Mouse (Mus musculus): ENCODE measurements at regions not wholly inside any gene's neighbourhood (a gene's known extent, or its start where the extent isn't known, plus 50 kb on each side); places are given as distances from the start of the nearest gene placed in this dataset.

DNA sequence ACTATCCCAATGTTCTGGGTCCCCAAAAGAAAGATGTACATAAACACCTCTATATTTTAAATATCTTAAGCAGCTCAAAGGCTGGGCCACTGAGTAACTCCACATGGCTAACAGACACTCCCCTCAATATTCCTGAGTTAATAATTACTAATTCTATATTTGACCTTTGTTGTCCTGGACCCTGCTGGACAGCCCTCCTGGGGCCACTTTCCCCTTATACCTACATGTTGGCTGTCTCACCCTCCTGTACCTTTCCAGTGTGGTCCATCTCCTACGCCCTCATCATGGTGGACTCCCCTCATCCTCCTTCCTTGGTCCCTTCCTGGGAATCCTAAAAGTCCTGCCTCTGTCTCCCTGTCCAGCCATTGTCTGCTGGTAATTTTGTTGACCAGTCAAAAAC is 82.4 kb downstream of the Gm5294 start:
- TF ChIP-seq CTCF (conservative IDR thresholded peaks at IDR 0.05; ENCODE audit: low read length) = no peak
- no peak for TF ChIP-seq NANOG (IDR thresholded peaks at IDR 0.05; ENCODE audit: borderline replicate concordance, low read length)
- no peak for TF ChIP-seq POU5F1 (IDR thresholded peaks at IDR 0.05; ENCODE audit: borderline replicate concordance, low read length)

All from E14TG2a.4 (cell line).